Mouse (Mus musculus) lung, postnatal 0 days (tissue): ENCODE data around the gene Slx4.

Experiments
- CTCF ChIP-seq: IDR thresholded peaks from 2 replicates; pipeline ENCODE4 v1.5.1; 2016; ENCODE audit warnings: antibody characterized with exemption, mild to moderate bottlenecking
- EP300 ChIP-seq: IDR thresholded peaks from 2 replicates; pipeline ENCODE4 v1.6.1; 2016; ENCODE audit warnings: antibody characterized with exemption, mild to moderate bottlenecking, control low read depth

GRCm38 (mm10) chr16:3933536-3933935, 70.0 kb downstream of the Slx4 start:
- no peak for TF ChIP-seq CTCF
- TF ChIP-seq EP300: no peak
